Mouse (Mus musculus) intestine, embryonic 15.5 days (tissue): ENCODE results near the gene Trank1. TPM values are rescaled to one million over a fixed set of nuclear protein-coding genes. Genes with fewer than 3 reads are reported as not detected.
A peak's percentile ranks its signal among the peaks of the same experiment; 100 is the strongest.

Experiments
- ATAC-seq: fragments of 200-750 bp; cut with Nextera tagmentation; 2 replicates; pipeline ENCODE4 v1.8.0; 2017; ENCODE audit warnings: moderate TSS enrichment, moderate library complexity
- H3K27ac ChIP-seq: fragments of 300-500 bp; sonication (generic); 2 replicates; pipeline ENCODE4 v1.5.1; 2015; ENCODE audit warnings: mild to moderate bottlenecking, inconsistent platforms
- H3K27me3 ChIP-seq: fragments of 300-500 bp; sonication (generic); replicated peaks from 2 replicates; pipeline ENCODE4 v1.6.1; 2015; ENCODE audit warnings: inconsistent platforms
- H3K36me3 ChIP-seq: fragments of 300-500 bp; sonication (generic); 2 replicates; pipeline ENCODE4 v1.6.1; 2015; ENCODE audit warnings: inconsistent platforms
- H3K4me1 ChIP-seq: fragments of 300-500 bp; sonication (generic); replicated peaks from 2 replicates; pipeline ENCODE4 v1.6.1; 2015; ENCODE audit warnings: inconsistent platforms
- H3K4me2 ChIP-seq: fragments of 300-500 bp; sonication (generic); replicated peaks from 2 replicates; pipeline ENCODE4 v1.6.1; 2015; ENCODE audit warnings: mild to moderate bottlenecking, inconsistent platforms
- H3K4me3 ChIP-seq: fragments of 300-500 bp; sonication (generic); replicated peaks from 2 replicates; pipeline ENCODE4 v1.5.1; 2015; ENCODE audit warnings: inconsistent platforms
- H3K9ac ChIP-seq: fragments of 300-500 bp; sonication (generic); 2 replicates; pipeline ENCODE4 v1.6.1; 2015; ENCODE audit warnings: inconsistent platforms
- H3K9me3 ChIP-seq: fragments of 300-500 bp; sonication (generic); 2 replicates; pipeline ENCODE4 v1.6.1; 2016; ENCODE audit warnings: inconsistent platforms
- WGBS: fragments of 180-500 bp; shearing (Covaris S2); methylation state at CpG from one replicate; pipeline ENCODE4 v1.1.7; 2015; 5-methylcytosine and 5-hydroxymethylcytosine counted together
- polyA plus RNA-seq: library from polyadenylated mRNA; unstranded; fragments of >200 nt; fragmentation: Nextera tagmentation; extraction: Ambion mirVana; gene quantifications from 2 replicates; pipeline ENCODE4 v1.2.1, GENCODE M21; 2015

Trank1 gene
- polyA plus RNA-seq, 1 experiment from 2014 or later: 0.11 TPM

- no peak for ATAC-seq
- 50% methylated on average over 4 of the region's 4 CpGs for WGBS
Measured at GRCm38 (mm10) chr9:111355041-111355440, 43.5 kb downstream of the Trank1 start.

GRCm38 (mm10) chr9:111356386-111356785 lies 44.8 kb downstream of the Trank1 start:
- Histone ChIP-seq H3K9me3 (no peaks in the 10 kb centered on the region), H3K4me3 (no peak overlapping the region), H3K4me1 (no peaks in the 10 kb centered on the region), H3K4me2 (no peak overlapping the region), H3K27me3 (no peaks in the 10 kb centered on the region), H3K9ac (no peak overlapping the region), H3K36me3 (no peaks in the 10 kb centered on the region), H3K27ac (no peak overlapping the region)
- WGBS: 26% methylated on average over 3 of the region's 3 CpGs
- ATAC-seq: no peak

More at GRCm38 (mm10) chr9:111355041-111355440, 43.5 kb downstream of the Trank1 start:
- H3K9me3 ChIP-seq: no peaks in the 10 kb centered on the region
- no peak overlapping the region for H3K9ac ChIP-seq
- no peaks in the 10 kb centered on the region for H3K4me1 ChIP-seq
- no peaks in the 10 kb centered on the region for H3K27me3 ChIP-seq
- H3K36me3 ChIP-seq: no peaks in the 10 kb centered on the region
- H3K27ac ChIP-seq: no peak overlapping the region
- no peak overlapping the region for H3K4me2 ChIP-seq
- no peak overlapping the region for H3K4me3 ChIP-seq

- Histone ChIP-seq H3K4me2 (no peak overlapping the region), H3K9ac (no peak overlapping the region), H3K4me1 (no peaks in the 10 kb centered on the region), H3K27ac (no peak overlapping the region), H3K27me3 (no peaks in the 10 kb centered on the region), H3K9me3 (no peaks in the 10 kb centered on the region), H3K36me3 (no peaks in the 10 kb centered on the region), H3K4me3 (no peak overlapping the region)
- whole genome bisulfite sequencing: 67% methylated on average over 7 of the region's 7 CpGs
- ATAC-seq: no peak
Measured at GRCm38 (mm10) chr9:111363656-111364055, 52.1 kb downstream of the Trank1 start.

- Histone ChIP-seq H3K4me1 (no peaks in the 10 kb centered on the region), H3K4me3 (no peak overlapping the region), H3K9ac (no peak overlapping the region), H3K27ac (no peak overlapping the region), H3K4me2 (no peak overlapping the region), H3K36me3 (no peaks in the 10 kb centered on the region), H3K9me3 (no peaks in the 10 kb centered on the region), H3K27me3 (no peaks in the 10 kb centered on the region)
- WGBS: 69% methylated on average over 2 of the region's 2 CpGs
- 0 out of 2 replicates have a peak, but pooled peaks have one; percentile 41 for ATAC-seq
Measured at GRCm38 (mm10) chr9:111367713-111368112, 56.2 kb downstream of the Trank1 start.

GRCm38 (mm10) chr9:111372079-111372478 lies 60.5 kb downstream of the Trank1 start:
- peak; percentile 39; the same call in 1 of the 2 replicates for ATAC-seq
- Histone ChIP-seq H3K27me3 (no peaks in the 10 kb centered on the region), H3K4me3 (no peak overlapping the region), H3K36me3 (no peaks in the 10 kb centered on the region), H3K9ac (no peak overlapping the region), H3K4me2 (no peak overlapping the region), H3K27ac (no peak overlapping the region), H3K9me3 (no peaks in the 10 kb centered on the region), H3K4me1 (no peaks in the 10 kb centered on the region)
- WGBS: 81% methylated on average over 3 of the region's 3 CpGs

- no peaks in the 10 kb centered on the region for H3K36me3 ChIP-seq
- no peak overlapping the region for H3K9ac ChIP-seq
- ATAC-seq: no peak
- no peak overlapping the region for H3K27ac ChIP-seq
- H3K9me3 ChIP-seq: no peaks in the 10 kb centered on the region
- WGBS: 80% methylated on average over 6 of the region's 6 CpGs
- H3K27me3 ChIP-seq: no peaks in the 10 kb centered on the region
- no peaks in the 10 kb centered on the region for H3K4me1 ChIP-seq
- no peak overlapping the region for H3K4me2 ChIP-seq
- no peak overlapping the region for H3K4me3 ChIP-seq
Measured at GRCm38 (mm10) chr9:111377868-111378267, 66.3 kb downstream of the Trank1 start.

- 82% methylated on average over 9 of the region's 9 CpGs for WGBS
- Histone ChIP-seq H3K4me2 (no peak overlapping the region), H3K9ac (no peak overlapping the region), H3K4me3 (no peak overlapping the region), H3K9me3 (no peaks in the 10 kb centered on the region), H3K27me3 (no peaks in the 10 kb centered on the region), H3K4me1 (no peaks in the 10 kb centered on the region), H3K27ac (no peak overlapping the region), H3K36me3 (no peaks in the 10 kb centered on the region)
- ATAC-seq: no peak
Measured at GRCm38 (mm10) chr9:111381056-111382025, 69.8 kb downstream of the Trank1 start.

- Histone ChIP-seq H3K27me3 (no peaks in the 10 kb centered on the region), H3K27ac (no peak overlapping the region), H3K4me2 (no peak overlapping the region), H3K9me3 (no peaks in the 10 kb centered on the region), H3K4me1 (no peaks in the 10 kb centered on the region), H3K36me3 (no peaks in the 10 kb centered on the region), H3K4me3 (no peak overlapping the region), H3K9ac (no peak overlapping the region)
- ATAC-seq: no peak
- 91% methylated on average over 6 of the region's 6 CpGs for WGBS
Measured at GRCm38 (mm10) chr9:111382469-111382868, 70.9 kb downstream of the Trank1 start.

- Histone ChIP-seq H3K4me1 (no peaks in the 10 kb centered on the region), H3K9me3 (no peaks in the 10 kb centered on the region), H3K27ac (no peak overlapping the region), H3K27me3 (no peaks in the 10 kb centered on the region), H3K36me3 (no peaks in the 10 kb centered on the region), H3K4me3 (no peak overlapping the region), H3K4me2 (no peak overlapping the region), H3K9ac (no peak overlapping the region)
- no peak for ATAC-seq
- WGBS: 90% methylated on average over 3 of the region's 3 CpGs
Measured at GRCm38 (mm10) chr9:111383046-111383445, 71.5 kb downstream of the Trank1 start.

GRCm38 (mm10) chr9:111383756-111384155 lies 72.2 kb downstream of the Trank1 start:
- H3K27ac ChIP-seq: no peak overlapping the region
- H3K36me3 ChIP-seq: no peaks in the 10 kb centered on the region
- ATAC-seq: no peak
- no peak overlapping the region for H3K4me3 ChIP-seq
- H3K27me3 ChIP-seq: no peaks in the 10 kb centered on the region
- WGBS: 70% methylated on average over 3 of the region's 3 CpGs
- H3K4me2 ChIP-seq: no peak overlapping the region
- no peaks in the 10 kb centered on the region for H3K4me1 ChIP-seq
- H3K9me3 ChIP-seq: no peaks in the 10 kb centered on the region
- no peak overlapping the region for H3K9ac ChIP-seq

- ATAC-seq: peak; percentile 90
- no peak overlapping the region for H3K27ac ChIP-seq
- no peaks in the 10 kb centered on the region for H3K9me3 ChIP-seq
- H3K9ac ChIP-seq: no peak overlapping the region
- H3K4me2 ChIP-seq: no peak overlapping the region
- H3K4me3 ChIP-seq: no peak overlapping the region
- H3K4me1 ChIP-seq: no peaks in the 10 kb centered on the region
- H3K36me3 ChIP-seq: no peaks in the 10 kb centered on the region
- no peaks in the 10 kb centered on the region for H3K27me3 ChIP-seq
- 81% methylated on average over 5 of the region's 5 CpGs for WGBS
Measured at GRCm38 (mm10) chr9:111385526-111386491, 74.3 kb downstream of the Trank1 start.

GRCm38 (mm10) chr9:111386569-111386968 lies 75.0 kb downstream of the Trank1 start:
- peak; percentile 52 for ATAC-seq
- Histone ChIP-seq H3K27me3 (no peaks in the 10 kb centered on the region), H3K36me3 (no peaks in the 10 kb centered on the region), H3K27ac (no peak overlapping the region), H3K4me3 (no peak overlapping the region), H3K9me3 (no peaks in the 10 kb centered on the region), H3K4me1 (no peaks in the 10 kb centered on the region), H3K9ac (no peak overlapping the region), H3K4me2 (no peak overlapping the region)
- 62% methylated on average over 2 of the region's 2 CpGs for WGBS
